Mouse (Mus musculus) myocyte (in vitro differentiated cells): Measurements from ENCODE around the gene Sumo3. TPM values are rescaled to one million over a fixed set of nuclear protein-coding genes. Genes with fewer than 3 reads are reported as not detected.
A peak's percentile ranks its signal among the peaks of the same experiment; 100 is the strongest.

Experiments
- H3K27me3 ChIP-seq: one replicate; pipeline ENCODE4 v1.6.1; 2011; ENCODE audit not compliant: control insufficient read depth, insufficient read depth, insufficient read length
- H3K36me3 ChIP-seq: one replicate; pipeline ENCODE4 v1.6.1; 2011; ENCODE audit not compliant: control insufficient read depth, insufficient read depth
- H3K4me2 ChIP-seq: one replicate; pipeline ENCODE4 v1.6.1; 2011; ENCODE audit warnings: low read depth, control low read depth
- H3K4me3 ChIP-seq: one replicate; pipeline ENCODE4 v1.5.1; 2011; ENCODE audit warnings: mild to moderate bottlenecking, control low read depth, moderate library complexity
- H3K79me2 ChIP-seq: one replicate; pipeline ENCODE4 v1.6.1; 2011; ENCODE audit not compliant: control insufficient read depth, insufficient read depth
- H3ac ChIP-seq: one replicate; pipeline ENCODE4 v1.6.1; 2011; ENCODE audit not compliant: control insufficient read depth, insufficient read length
- CEBPB ChIP-seq: IDR thresholded peaks from 2 replicates; pipeline ENCODE4 v1.6.1; 2011; ENCODE audit warnings: mild to moderate bottlenecking, moderate library complexity; ENCODE audit not compliant: poor library complexity, insufficient read depth, severe bottlenecking
- E2F4 ChIP-seq: IDR thresholded peaks from one replicate; pipeline ENCODE4 v1.6.1; 2011; ENCODE audit warnings: mild to moderate bottlenecking, control low read depth, moderate library complexity; ENCODE audit not compliant: insufficient read depth
- MAX ChIP-seq: IDR thresholded peaks from one replicate; pipeline ENCODE4 v1.6.1; 2011; ENCODE audit warnings: low read depth, mild to moderate bottlenecking, control low read depth
- MYOD1 ChIP-seq, 3 experiments: IDR thresholded peaks; one replicate each; pipeline ENCODE4 v1.6.1; 2011; ENCODE audit warnings: control low read depth in 2 of 3, low read depth in 2 of 3, mild to moderate bottlenecking in 2 of 3, moderate library complexity in 1 of 3; ENCODE audit not compliant: insufficient read length in 2 of 3, control insufficient read depth in 1 of 3
- MYOG ChIP-seq, 3 experiments: IDR thresholded peaks; one replicate each; pipeline ENCODE4 v1.6.1; 2011; ENCODE audit warnings: control low read depth in 2 of 3, low read depth in 2 of 3, mild to moderate bottlenecking in 2 of 3; ENCODE audit not compliant: insufficient read length in 2 of 3, control insufficient read depth in 1 of 3, insufficient read depth in 1 of 3
- POLR2A ChIP-seq: IDR thresholded peaks from one replicate; pipeline ENCODE4 v1.6.1; 2011; ENCODE audit warnings: low read depth, mild to moderate bottlenecking, control low read depth, moderate library complexity; ENCODE audit not compliant: insufficient read length
- POLR2AphosphoS2 ChIP-seq: IDR thresholded peaks from one replicate; pipeline ENCODE4 v1.6.1; 2011; ENCODE audit warnings: low read depth, control low read depth; ENCODE audit not compliant: insufficient read length
- REST ChIP-seq: IDR thresholded peaks from one replicate; pipeline ENCODE4 v1.6.1; 2011; ENCODE audit warnings: mild to moderate bottlenecking, control low read depth, moderate library complexity; ENCODE audit not compliant: insufficient read depth, insufficient read length
- SRF ChIP-seq: IDR thresholded peaks from one replicate; pipeline ENCODE4 v1.6.1; 2011; ENCODE audit warnings: low read depth; ENCODE audit not compliant: control insufficient read depth, insufficient read length
- TCF12 ChIP-seq: IDR thresholded peaks from one replicate; pipeline ENCODE4 v1.6.1; 2011; ENCODE audit warnings: mild to moderate bottlenecking, control low read depth; ENCODE audit not compliant: poor library complexity, insufficient read depth, severe bottlenecking
- TCF3 ChIP-seq: IDR thresholded peaks from one replicate; pipeline ENCODE4 v1.6.1; 2011; ENCODE audit warnings: low read depth, control low read depth; ENCODE audit not compliant: insufficient read length
- USF1 ChIP-seq: IDR thresholded peaks from one replicate; pipeline ENCODE4 v1.6.1; 2011; ENCODE audit warnings: low read depth, mild to moderate bottlenecking, control low read depth, moderate library complexity
- polyA plus RNA-seq: library from polyadenylated mRNA; unstranded; fragments of >200 nt; fragmentation: generic; extraction: Trizol; gene quantifications from one replicate; pipeline ENCODE4 v1.2.1, GENCODE M21; 2012; ENCODE audit warnings: missing spikeins

Gene Sumo3
- polyA plus RNA-seq, 1 experiment = 127 TPM

DNA sequence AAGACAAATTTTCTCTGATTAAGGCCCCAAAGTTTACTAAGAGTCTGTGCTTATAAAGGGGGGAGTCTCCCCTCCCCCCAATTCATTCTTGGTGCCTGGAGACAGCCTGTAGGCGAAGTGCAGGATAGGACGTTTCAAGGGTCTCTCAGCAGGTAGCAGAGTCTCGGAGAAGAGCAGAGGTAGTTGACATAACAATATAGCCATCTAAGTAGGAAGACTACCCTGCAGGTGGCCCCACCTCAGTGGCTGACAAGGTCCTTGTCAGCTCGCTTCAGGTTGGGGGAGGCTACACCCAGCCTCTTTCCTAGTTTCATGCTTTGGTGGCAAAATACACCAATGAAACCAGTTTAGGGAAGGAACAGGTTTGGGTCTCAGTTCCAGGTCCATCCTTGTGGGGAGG lies 2.9 kb upstream of the Sumo3 start:
- H3K79me2 ChIP-seq = peaks cover 14% of the 10 kb centered on the region
- TF ChIP-seq MAX = no peak
- peak; percentile 6 for TF ChIP-seq POLR2AphosphoS2
- H3K4me3 ChIP-seq = no peak overlapping the region
- H3ac ChIP-seq = no peak overlapping the region
- H3K36me3 ChIP-seq = peaks cover 9% of the 10 kb centered on the region
- H3K27me3 ChIP-seq = no peaks in the 10 kb centered on the region
- no peak overlapping the region for H3K4me2 ChIP-seq

GRCm38 (mm10) chr10:77604111-77604510 lies 1.8 kb upstream of the Sumo3 start:
- no peak overlapping the region for H3ac ChIP-seq
- no peak overlapping the region for H3K4me2 ChIP-seq
- H3K36me3 ChIP-seq = no peaks in the 10 kb centered on the region
- peaks cover 23% of the 10 kb centered on the region for H3K79me2 ChIP-seq
- H3K27me3 ChIP-seq = no peaks in the 10 kb centered on the region
- no peak for TF ChIP-seq MYOD1 (IDR thresholded peaks at IDR 0.05; ENCODE audit: control insufficient read depth in 1 of 3, insufficient read length in 2 of 3, low read depth in 2 of 3)
- TF ChIP-seq POLR2AphosphoS2 = peak; percentile 16
- TF ChIP-seq USF1 = no peak
- H3K4me3 ChIP-seq = no peak overlapping the region

- TF ChIP-seq MYOD1 (IDR thresholded peaks at IDR 0.05; ENCODE audit: control insufficient read depth in 1 of 3, insufficient read length in 2 of 3, low read depth in 2 of 3) = no peak
- TF ChIP-seq POLR2A = no peak
- TF ChIP-seq MYOG (IDR thresholded peaks at IDR 0.05; ENCODE audit: control insufficient read depth in 1 of 3, insufficient read depth in 1 of 3, insufficient read length in 2 of 3, low read depth in 2 of 3) = no peak
- TF ChIP-seq SRF = no peak
- no peak for TF ChIP-seq TCF12
- Histone ChIP-seq H3K4me3 (no peak overlapping the region), H3K27me3 (no peaks in the 10 kb centered on the region), H3K36me3 (no peaks in the 10 kb centered on the region), H3ac (no peak overlapping the region), H3K79me2 (peaks cover 23% of the 10 kb centered on the region), H3K4me2 (no peak overlapping the region)
Measured at GRCm38 (mm10) chr10:77604958-77605357, 939 bp upstream of the Sumo3 start.

GRCm38 (mm10) chr10:77605368-77605767 lies 529 bp upstream of the Sumo3 start:
- Histone ChIP-seq H3K27me3 (no peaks in the 10 kb centered on the region), H3K36me3 (no peaks in the 10 kb centered on the region), H3ac (no peak overlapping the region), H3K4me2 (peak overlapping the region; percentile 57), H3K4me3 (peak overlapping the region; percentile 66), H3K79me2 (peaks cover 23% of the 10 kb centered on the region)
- TF ChIP-seq TCF12 = no peak
- no peak for TF ChIP-seq MYOG (IDR thresholded peaks at IDR 0.05; ENCODE audit: control insufficient read depth in 1 of 3, insufficient read depth in 1 of 3, insufficient read length in 2 of 3, low read depth in 2 of 3)
- no peak for TF ChIP-seq SRF
- TF ChIP-seq TCF3 = no peak
- no peak for TF ChIP-seq REST

GRCm38 (mm10) chr10:77606855-77607254 lies 958 bp downstream of the Sumo3 start:
- Histone ChIP-seq H3K27me3 (no peaks in the 10 kb centered on the region), H3K79me2 (peaks cover 28% of the 10 kb centered on the region), H3K36me3 (no peaks in the 10 kb centered on the region), H3K4me3 (peak overlapping the region; percentile 66), H3ac (peak overlapping the region; percentile 90), H3K4me2 (peak overlapping the region; percentile 99)
- TF ChIP-seq E2F4 = no peak
- TF ChIP-seq CEBPB = no peak
- TF ChIP-seq TCF3 = no peak
- TF ChIP-seq MAX = no peak

DNA sequence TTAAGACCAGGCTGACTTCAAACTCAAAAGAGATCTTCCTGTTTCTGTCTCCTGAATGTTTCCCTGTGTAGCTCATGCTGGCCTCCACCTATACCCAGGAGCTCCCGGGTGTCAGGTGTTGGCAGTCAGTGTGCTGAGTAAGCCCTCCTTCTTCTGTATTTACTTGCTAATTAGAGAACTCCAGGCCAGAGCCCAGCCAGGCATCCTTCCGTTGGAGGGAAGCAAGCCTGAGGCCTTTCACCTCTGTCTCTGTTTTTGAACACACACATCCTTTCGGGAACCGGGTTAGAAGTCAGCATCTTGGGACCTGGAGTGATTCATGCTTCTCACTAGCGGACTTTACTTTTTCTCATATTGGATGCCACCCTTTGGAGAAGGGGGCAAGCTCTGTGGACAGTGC lies 1.5 kb downstream of the Sumo3 start:
- Histone ChIP-seq H3K36me3 (no peaks in the 10 kb centered on the region), H3K4me3 (peak overlapping the region; percentile 66), H3K79me2 (peaks cover 28% of the 10 kb centered on the region), H3K27me3 (no peaks in the 10 kb centered on the region), H3K4me2 (peak overlapping the region; percentile 99), H3ac (peak overlapping the region; percentile 90)
- no peak for TF ChIP-seq TCF12
- no peak for TF ChIP-seq POLR2A
- no peak for TF ChIP-seq REST
- TF ChIP-seq MYOD1 (IDR thresholded peaks at IDR 0.05; ENCODE audit: control insufficient read depth in 1 of 3, insufficient read length in 2 of 3, low read depth in 2 of 3) = no peak
- TF ChIP-seq MYOG (IDR thresholded peaks at IDR 0.05; ENCODE audit: control insufficient read depth in 1 of 3, insufficient read depth in 1 of 3, insufficient read length in 2 of 3, low read depth in 2 of 3) = no peak
